ENCODE assay signal across 11 mouse cellular contexts in genomic region chr16:10844319-10844670, GRCm38 (mm10). TPM values are rescaled to one million over a fixed set of nuclear protein-coding genes. Genes with fewer than 3 reads are reported as not detected.
DNase-seq lines count a peak whose midpoint lies in the region; ATAC-seq and TF ChIP-seq lines count a peak whose summit lies in the region.
"Had no signal": no experiment of that assay in that cellular context is flagged by ENCODE, and none has a peak within 500 bp of the region (broad histone marks: within the 10 kb centered on the region; RNA-seq: fewer than 3 reads in every experiment).

No protein-coding gene starts in this region.

- peak overlapping the region; percentile 40; the same call in 1 of the 2 replicates for H3K4me2 ChIP-seq in embryonic facial prominence, embryonic 15.5 days (replicated peaks)
- peak overlapping the region; percentile 54 for H3K4me2 ChIP-seq in liver, embryonic 13.5 days

- no peaks in the 10 kb centered on the region for H3K9me3 ChIP-seq in MEL (replicated peaks; ENCODE audit: insufficient read depth, low read length)
- no peaks in the 10 kb centered on the region for H3K9me3 ChIP-seq in embryonic facial prominence, embryonic 15.5 days (replicated peaks)
- no peaks in the 10 kb centered on the region for H3K9me3 ChIP-seq in liver, embryonic 13.5 days (replicated peaks)

- no peak for TF ChIP-seq POLR2A in MEL (IDR thresholded peaks at IDR 0.05; ENCODE audit: control insufficient read depth in 1 of 2, insufficient read depth in 1 of 2, low read depth in 1 of 2, low read length in 2 of 2, poor library complexity in 1 of 2)

- no peaks in the 10 kb centered on the region for H3K27me3 ChIP-seq in MEL (ENCODE audit: control insufficient read depth in 1 of 2, insufficient read depth in 2 of 2, low read length in 2 of 2)
- no peaks in the 10 kb centered on the region for H3K27me3 ChIP-seq in embryonic facial prominence, embryonic 15.5 days
- H3K27me3 ChIP-seq in liver, embryonic 13.5 days: peaks cover 6% of the 10 kb centered on the region; the same call in 1 of the 2 replicates
- H3K27me3 ChIP-seq: Patski had no signal

- no peak overlapping the region for H3K27ac ChIP-seq in MEL (ENCODE audit: control insufficient read depth, low read depth, low read length)
- H3K27ac ChIP-seq in embryonic facial prominence, embryonic 15.5 days (replicated peaks): peak overlapping the region; percentile 75; the same call in 1 of the 2 replicates
- no peak overlapping the region for H3K27ac ChIP-seq in liver, embryonic 13.5 days
- H3K27ac ChIP-seq: macrophage had no signal

- TF ChIP-seq EP300 in MEL (IDR thresholded peaks at IDR 0.05; ENCODE audit: low read depth in 1 of 2, low read length in 2 of 2): no peak

- H3K4me1 ChIP-seq in MEL (ENCODE audit: control insufficient read depth in 1 of 2, insufficient read depth in 2 of 2, low read length in 2 of 2): peaks cover 0 to 10% of the 10 kb centered on the region in 2 experiments; a peak in 2 of 4 replicates
- H3K4me1 ChIP-seq in embryonic facial prominence, embryonic 15.5 days: peaks cover 51% of the 10 kb centered on the region
- H3K4me1 ChIP-seq in liver, embryonic 13.5 days (replicated peaks): peaks cover 20% of the 10 kb centered on the region

- 38% methylated on average over 6 of the region's 6 CpGs for WGBS in embryonic facial prominence, embryonic 15.5 days
- 19% methylated on average over 6 of the region's 6 CpGs for WGBS in liver, embryonic 13.5 days (ENCODE audit: insufficient replicate concordance)

- peak overlapping the region; percentile 28 to 32; a peak in 3 of 4 replicates for H3K4me3 ChIP-seq in MEL (ENCODE audit: control insufficient read depth in 1 of 2, insufficient read depth in 1 of 2, low read depth in 2 of 2, low read length in 2 of 2)
- H3K4me3 ChIP-seq in embryonic facial prominence, embryonic 15.5 days (replicated peaks): 0 out of 2 replicates have a peak overlapping the region, but pooled peaks have one; percentile 18
- no peak overlapping the region for H3K4me3 ChIP-seq in liver, embryonic 13.5 days (replicated peaks)

- DNase-seq in kidney, adult 9 months: peak; percentile 30
- no peak for DNase-seq in kidney, adult 11 months
- no peak for DNase-seq in MEL (ENCODE audit: low read depth, low spot score)
- DNase-seq in liver, embryonic 13.5 days: no peak
- no peak for DNase-seq in urinary bladder, adult 18-20 months (ENCODE audit: low spot score in 2 of 2)
- no peak for DNase-seq in urinary bladder, postnatal 25 days (ENCODE audit: low spot score)
- DNase-seq in spleen, postnatal 4 days (ENCODE audit: low spot score in 2 of 2): no peak

- ATAC-seq in embryonic facial prominence, embryonic 15.5 days (ENCODE audit: insufficient number of reproducible peaks, low FRiP score, low TSS enrichment, low read depth): no peak
- no peak for ATAC-seq in liver, embryonic 13.5 days (ENCODE audit: low read depth)
- ATAC-seq: Patski had no signal

- no peak overlapping the region for H3K9ac ChIP-seq in MEL (ENCODE audit: control insufficient read depth, low read depth, low read length, poor library complexity, severe bottlenecking)
- H3K9ac ChIP-seq in embryonic facial prominence, embryonic 15.5 days: no peak overlapping the region
- no peak overlapping the region for H3K9ac ChIP-seq in liver, embryonic 13.5 days

- TF ChIP-seq RAD21 in MEL (IDR thresholded peaks at IDR 0.05; ENCODE audit: low read depth, low read length): no peak

- no peaks in the 10 kb centered on the region for H3K79me2 ChIP-seq in MEL (ENCODE audit: control insufficient read depth, insufficient read depth, low read length, poor library complexity)

- TF ChIP-seq CTCF in MEL (IDR thresholded peaks at IDR 0.05 in 2 of 3, conservative IDR thresholded peaks at IDR 0.05 in 1 of 3; ENCODE audit: control insufficient read depth in 1 of 3, insufficient read depth in 1 of 3, low read depth in 2 of 3, low read length in 3 of 3, poor library complexity in 1 of 3, severe bottlenecking in 1 of 3): no peak

- 0 out of 4 replicates have a peak, but pooled peaks cover 0 to 3% of the 10 kb centered on the region in 2 experiments for H3K36me3 ChIP-seq in MEL (ENCODE audit: control insufficient read depth in 1 of 2, insufficient read depth in 2 of 2, low read length in 2 of 2)
- no peaks in the 10 kb centered on the region for H3K36me3 ChIP-seq in embryonic facial prominence, embryonic 15.5 days
- peaks cover 8% of the 10 kb centered on the region for H3K36me3 ChIP-seq in liver, embryonic 13.5 days

TF ChIP-seq in MEL, 35 proteins besides CTCF, POLR2A, EP300 and RAD21:
- TF ChIP-seq MYC (IDR thresholded peaks at IDR 0.05; ENCODE audit: low read depth, low read length): no peak
- TF ChIP-seq ELF1 (IDR thresholded peaks at IDR 0.05; ENCODE audit: low read depth, low read length): no peak
- no peak for TF ChIP-seq MAZ (IDR thresholded peaks at IDR 0.05; ENCODE audit: low read depth, low read length)
- TF ChIP-seq POLR2AphosphoS2 (IDR thresholded peaks at IDR 0.05; ENCODE audit: low read length): no peak
- no peak for TF ChIP-seq TAL1 (IDR thresholded peaks at IDR 0.05; ENCODE audit: low read length)
- no peak for TF ChIP-seq NRF1 (IDR thresholded peaks at IDR 0.05; ENCODE audit: insufficient read depth, low read depth, low read length, poor library complexity, severe bottlenecking)
- TF ChIP-seq E2F4 (IDR thresholded peaks at IDR 0.05; ENCODE audit: borderline replicate concordance, low read depth, low read length): no peak
- no peak for TF ChIP-seq MXI1 (IDR thresholded peaks at IDR 0.05; ENCODE audit: low read depth, low read length)
- no peak for TF ChIP-seq UBTF (IDR thresholded peaks at IDR 0.05; ENCODE audit: borderline replicate concordance, insufficient read depth, low read depth, low read length)
- TF ChIP-seq GATA1 (IDR thresholded peaks at IDR 0.05; ENCODE audit: low read depth, low read length): no peak
- no peak for TF ChIP-seq ZC3H11A (IDR thresholded peaks at IDR 0.05; ENCODE audit: low read depth, low read length)
- TF ChIP-seq TBP (IDR thresholded peaks at IDR 0.05; ENCODE audit: low read depth, low read length): no peak
- no peak for TF ChIP-seq MAX (IDR thresholded peaks at IDR 0.05; ENCODE audit: low read length)
- TF ChIP-seq ETS1 (IDR thresholded peaks at IDR 0.05; ENCODE audit: low read depth, low read length): no peak

RNA-seq across cellular contexts. Expression of gene Rmi2, which starts 9.4 kb away (rescaled TPM):
- 2.6 and 2.8 TPM in 2 replicates for total RNA-seq in MEL (2012; rRNA removed)
- polyA plus RNA-seq in MEL (2012; ENCODE audit: insufficient read depth in 1 of 2, insufficient read length in 2 of 2, low read depth in 1 of 2, low replicate concordance in 2 of 2, missing spikeins in 1 of 2): 1 to 10 TPM in 1 of 2 experiments, not detected in 1; 8.0 TPM
- polyA plus RNA-seq in embryonic facial prominence, embryonic 15.5 days (2015; fragmentation: Nextera tagmentation; extraction: Ambion mirVana): 3.0 and 3.3 TPM in 2 replicates
- 2.1 and 2.3 TPM in 2 replicates for polyA plus RNA-seq in liver, embryonic 13.5 days (2015; fragmentation: Nextera tagmentation; extraction: Ambion mirVana)

RNA-seq across cellular contexts. Expression of gene Gm11172, which starts 31.6 kb away (rescaled TPM):
- not detected in 2 replicates for total RNA-seq in MEL (2012; rRNA removed)
- not detected for polyA plus RNA-seq in MEL (2012; ENCODE audit: insufficient read depth in 1 of 2, insufficient read length in 2 of 2, low read depth in 1 of 2, low replicate concordance in 2 of 2, missing spikeins in 1 of 2)
- polyA plus RNA-seq in embryonic facial prominence, embryonic 15.5 days (2015; fragmentation: Nextera tagmentation; extraction: Ambion mirVana): not detected in 2 replicates
- polyA plus RNA-seq in liver, embryonic 13.5 days (2015; fragmentation: Nextera tagmentation; extraction: Ambion mirVana): not detected in 2 replicates
- polyA plus RNA-seq: forebrain, embryonic 14.5 days; macrophage; Patski had no signal

RNA-seq across cellular contexts. Expression of gene Prm1, which starts 38.7 kb away (rescaled TPM):
- not detected in 2 replicates for total RNA-seq in MEL (2012; rRNA removed)
- not detected for polyA plus RNA-seq in MEL (2012; ENCODE audit: insufficient read depth in 1 of 2, insufficient read length in 2 of 2, low read depth in 1 of 2, low replicate concordance in 2 of 2, missing spikeins in 1 of 2)
- polyA plus RNA-seq in embryonic facial prominence, embryonic 15.5 days (2015; fragmentation: Nextera tagmentation; extraction: Ambion mirVana): not detected in 2 replicates
- not detected in 2 replicates for polyA plus RNA-seq in liver, embryonic 13.5 days (2015; fragmentation: Nextera tagmentation; extraction: Ambion mirVana)
- polyA plus RNA-seq: forebrain, embryonic 14.5 days; macrophage had no signal

RNA-seq across cellular contexts. Expression of gene Prm2, which starts 48.4 kb away (rescaled TPM):
- not detected in 2 replicates for total RNA-seq in MEL (2012; rRNA removed)
- polyA plus RNA-seq in MEL (2012; ENCODE audit: insufficient read depth in 1 of 2, insufficient read length in 2 of 2, low read depth in 1 of 2, low replicate concordance in 2 of 2, missing spikeins in 1 of 2): not detected
- not detected in 2 replicates for polyA plus RNA-seq in embryonic facial prominence, embryonic 15.5 days (2015; fragmentation: Nextera tagmentation; extraction: Ambion mirVana)
- not detected in 2 replicates for polyA plus RNA-seq in liver, embryonic 13.5 days (2015; fragmentation: Nextera tagmentation; extraction: Ambion mirVana)
- polyA plus RNA-seq: forebrain, embryonic 14.5 days; macrophage; Patski had no signal

RNA-seq across cellular contexts. Expression of gene Prm3, which starts 53.6 kb away (rescaled TPM):
- not detected in 2 replicates for total RNA-seq in MEL (2012; rRNA removed)
- polyA plus RNA-seq in MEL (2012; ENCODE audit: insufficient read depth in 1 of 2, insufficient read length in 2 of 2, low read depth in 1 of 2, low replicate concordance in 2 of 2, missing spikeins in 1 of 2): not detected
- polyA plus RNA-seq in embryonic facial prominence, embryonic 15.5 days (2015; fragmentation: Nextera tagmentation; extraction: Ambion mirVana): not detected in 2 replicates
- polyA plus RNA-seq in liver, embryonic 13.5 days (2015; fragmentation: Nextera tagmentation; extraction: Ambion mirVana): not detected in 2 replicates
- polyA plus RNA-seq: forebrain, embryonic 14.5 days; macrophage; Patski had no signal
